Mouse (Mus musculus) small intestine, adult 2 months (tissue): ENCODE results near the gene Lrig1. TPM values are rescaled to one million over a fixed set of nuclear protein-coding genes. Genes with fewer than 3 reads are reported as not detected.

Experiments used
- H3K27ac ChIP-seq: fragments of 200-500 bp; 2 replicates; pipeline ENCODE4 v1.5.1; 2012; ENCODE audit warnings: low read depth, low read length, control low read depth, inconsistent platforms; ENCODE audit not compliant: insufficient read depth
- H3K27me3 ChIP-seq: fragments of 200-500 bp; 2 replicates; pipeline ENCODE4 v1.6.1; 2012; ENCODE audit warnings: mild to moderate bottlenecking, moderate library complexity, low read length, inconsistent platforms; ENCODE audit not compliant: control insufficient read depth, insufficient read depth
- H3K36me3 ChIP-seq: fragments of 200-500 bp; 2 replicates; pipeline ENCODE4 v1.6.1; 2012; ENCODE audit warnings: mild to moderate bottlenecking, low read length, control low read depth, inconsistent platforms; ENCODE audit not compliant: control insufficient read depth, insufficient read depth
- H3K4me1 ChIP-seq: fragments of 200-500 bp; 2 replicates; pipeline ENCODE4 v1.6.1; 2012; ENCODE audit warnings: low read length, inconsistent platforms, mixed read lengths; ENCODE audit not compliant: control insufficient read depth, insufficient read depth, insufficient read length
- H3K4me3 ChIP-seq: fragments of 200-500 bp; 2 replicates; pipeline ENCODE4 v1.5.1; 2012; ENCODE audit warnings: low read depth, mild to moderate bottlenecking, control low read depth, inconsistent platforms, low read length, moderate library complexity
- CTCF ChIP-seq: fragments of 200-500 bp; IDR thresholded peaks from 2 replicates; pipeline ENCODE4 v1.5.1; 2012; ENCODE audit warnings: low read depth, mild to moderate bottlenecking, control low read depth, inconsistent platforms, low read length, moderate library complexity, mixed read lengths; ENCODE audit not compliant: insufficient replicate concordance, insufficient read length; ENCODE audit errors: extremely low read depth
- POLR2A ChIP-seq: fragments of 200-500 bp; IDR thresholded peaks from 2 replicates; pipeline ENCODE4 v1.6.1; 2012; ENCODE audit warnings: low read depth, mild to moderate bottlenecking, control low read depth, inconsistent platforms, low read length, moderate library complexity
- WGBS: fragments of 180-500 bp; shearing (Covaris S2); methylation state at CpG from one replicate; pipeline ENCODE4 v1.1.7; 2018; 5-methylcytosine and 5-hydroxymethylcytosine counted together
- polyA plus RNA-seq: library from polyadenylated mRNA; depleted of rRNA; stranded (reverse); fragments of >200 nt; gene quantifications from 2 replicates; pipeline ENCODE4 v1.2.3, GENCODE M21; 2012

Lrig1 gene
- polyA plus RNA-seq, 1 experiment: 29.8 TPM

DNA sequence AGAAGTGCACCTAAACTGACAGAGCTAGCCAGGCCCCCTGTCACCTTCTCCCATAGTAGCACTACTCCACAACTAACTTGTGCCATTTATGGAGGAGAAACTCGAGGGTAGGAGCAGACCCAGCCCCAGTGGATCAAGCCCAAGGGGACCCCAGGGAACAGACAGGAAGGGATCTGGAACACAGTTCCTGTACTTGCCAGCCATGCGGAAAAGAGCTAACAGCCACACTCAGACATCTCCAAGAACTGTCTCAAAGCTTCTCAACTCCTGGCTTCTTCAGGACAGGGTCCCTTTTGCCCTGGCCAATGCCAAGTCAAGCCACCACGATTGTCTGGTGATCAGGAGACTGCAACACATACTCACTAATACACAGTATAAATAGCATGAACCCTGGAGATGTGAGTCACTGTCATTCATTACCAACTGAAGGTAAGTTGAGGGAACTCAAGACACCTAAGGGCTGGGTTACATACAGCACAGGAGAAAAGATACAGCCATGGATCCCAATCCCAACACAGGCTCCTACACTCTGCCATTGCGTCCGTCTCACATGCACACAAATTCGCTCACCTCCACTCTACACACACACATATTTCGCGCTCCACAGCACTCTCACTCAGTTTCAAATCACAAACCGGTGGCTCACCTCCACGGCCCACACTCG lies 1.3 kb downstream of the Lrig1 start:
- WGBS: 8% methylated on average over 11 of the region's 11 CpGs
- Histone ChIP-seq H3K27me3 (no peaks in the 10 kb centered on the region), H3K36me3 (no peaks in the 10 kb centered on the region), H3K4me3 (peak overlapping the region; percentile 94), H3K27ac (peak overlapping the region; percentile 60), H3K4me1 (peaks cover 9% of the 10 kb centered on the region)
- TF ChIP-seq CTCF (no peak), POLR2A (no peak)

DNA sequence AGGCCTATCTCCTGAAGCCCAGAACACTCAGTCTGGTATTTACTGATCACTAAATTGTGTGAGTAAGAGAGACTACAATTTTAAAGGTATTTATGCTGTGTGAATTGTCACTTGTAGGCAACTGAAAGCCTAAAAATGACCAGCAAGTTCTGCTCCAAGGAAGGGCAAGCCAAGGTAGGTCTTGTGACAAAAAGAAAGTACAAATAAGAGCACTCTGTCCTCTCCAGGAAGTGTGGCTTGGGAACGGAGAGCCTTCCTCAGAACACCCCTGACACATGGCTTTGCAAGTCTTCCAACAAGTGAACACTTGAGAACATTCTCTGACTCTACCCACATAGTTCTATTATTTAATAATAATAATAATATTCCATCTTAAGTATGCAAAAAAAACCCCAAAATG lies 2.5 kb downstream of the Lrig1 start:
- H3K36me3 ChIP-seq: no peaks in the 10 kb centered on the region
- no peaks in the 10 kb centered on the region for H3K27me3 ChIP-seq
- peaks cover 14% of the 10 kb centered on the region for H3K4me1 ChIP-seq
- TF ChIP-seq POLR2A (no peak), CTCF (no peak)
- H3K4me3 ChIP-seq: peak overlapping the region; percentile 41; the same call in 1 of the 2 replicates
- H3K27ac ChIP-seq: peak overlapping the region; percentile 62
- WGBS: 17% methylated on average over 1 of the region's 1 CpGs

DNA sequence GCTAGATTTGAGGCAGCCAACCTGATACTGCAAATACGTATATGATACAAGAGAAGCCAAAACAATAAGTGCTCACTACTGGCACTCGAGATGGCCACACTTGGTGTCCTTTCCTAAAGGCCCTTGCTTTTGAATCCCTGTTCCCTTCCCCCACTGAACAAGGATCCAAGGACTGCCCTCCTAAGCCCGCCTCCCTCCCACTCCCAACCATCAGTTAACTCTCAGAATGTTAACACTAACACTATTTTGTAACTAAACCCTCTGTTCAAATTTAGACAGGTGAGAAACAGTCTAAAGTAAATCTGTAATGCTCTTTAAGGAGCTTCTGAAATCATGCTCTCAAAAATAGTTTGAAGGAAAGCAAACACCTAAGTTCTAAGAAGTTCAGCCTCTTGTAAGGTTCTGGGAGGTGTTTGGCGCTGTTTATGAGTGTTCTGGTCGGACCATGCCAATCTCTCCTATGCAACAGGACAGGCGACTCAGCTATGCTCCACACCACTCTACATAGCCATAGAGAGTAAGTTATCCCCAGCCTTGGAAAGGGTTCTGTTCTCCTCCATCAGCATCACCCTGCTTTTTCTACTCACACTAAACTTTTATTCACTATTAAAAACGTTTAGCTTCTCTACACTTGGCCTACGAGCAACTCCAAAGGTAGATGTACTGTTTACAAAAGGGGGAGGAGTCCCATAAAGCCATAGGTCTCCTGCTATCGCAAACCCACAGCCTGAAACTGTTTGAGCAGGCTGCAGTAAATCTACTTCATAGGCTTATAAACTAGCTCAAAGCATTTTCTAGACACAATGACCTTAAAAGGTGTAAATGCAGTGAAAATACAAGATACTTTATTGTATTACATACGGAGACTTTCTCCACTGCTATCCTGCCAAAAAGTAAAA lies 3.5 kb downstream of the Lrig1 start:
- Histone ChIP-seq H3K36me3 (no peaks in the 10 kb centered on the region), H3K4me3 (peak overlapping the region; percentile 41), H3K27me3 (no peaks in the 10 kb centered on the region), H3K4me1 (peaks cover 14% of the 10 kb centered on the region), H3K27ac (peak overlapping the region; percentile 62)
- WGBS: 17% methylated on average over 10 of the region's 10 CpGs
- TF ChIP-seq POLR2A: no peak
- no peak for TF ChIP-seq CTCF

DNA sequence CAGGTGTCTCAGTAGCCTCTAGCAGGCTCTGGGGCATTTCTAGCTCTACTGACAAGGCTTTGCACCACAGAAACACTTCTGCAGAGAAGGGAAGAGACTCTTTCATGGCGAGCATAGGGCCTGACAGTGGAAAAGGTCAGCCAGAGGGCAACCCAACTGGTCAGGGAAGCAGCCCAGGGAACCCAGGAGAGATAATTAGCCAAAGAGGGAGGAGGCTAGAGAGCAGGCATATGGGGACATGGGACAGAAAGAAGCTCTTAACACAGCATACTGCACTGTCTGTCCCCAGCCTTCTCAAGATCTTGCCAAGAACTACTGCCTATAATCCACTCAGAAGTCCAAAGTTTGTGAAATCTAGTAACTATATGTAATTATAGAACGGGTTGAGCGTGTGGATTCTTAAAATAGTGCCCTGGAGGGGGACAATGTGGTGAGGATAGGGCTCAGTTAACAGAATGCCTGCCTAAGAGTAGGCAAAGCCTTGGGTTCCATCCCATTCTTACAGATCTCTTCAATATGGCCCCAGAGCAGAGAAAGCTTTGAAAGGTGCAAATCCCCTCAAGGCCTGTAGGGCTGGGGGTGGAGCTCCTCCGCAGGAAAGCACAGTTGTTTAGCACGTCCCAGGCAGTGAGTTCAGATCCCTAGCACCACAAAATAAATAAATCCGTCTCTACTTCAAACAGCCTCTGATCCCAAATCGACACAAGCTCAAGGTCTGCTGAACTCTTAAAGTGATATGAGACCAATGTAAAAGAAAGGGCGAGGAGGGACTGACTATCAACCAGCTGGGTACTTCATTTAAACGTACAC lies 4.6 kb downstream of the Lrig1 start:
- Histone ChIP-seq H3K4me1 (peaks cover 14% of the 10 kb centered on the region), H3K27ac (peak overlapping the region; percentile 52), H3K36me3 (no peaks in the 10 kb centered on the region), H3K4me3 (peak overlapping the region; percentile 25; the same call in 1 of the 2 replicates), H3K27me3 (no peaks in the 10 kb centered on the region)
- 13% methylated on average over 9 of the region's 9 CpGs for WGBS
- TF ChIP-seq POLR2A (no peak), CTCF (peak; percentile 23; the same call in 1 of the 2 replicates)

DNA sequence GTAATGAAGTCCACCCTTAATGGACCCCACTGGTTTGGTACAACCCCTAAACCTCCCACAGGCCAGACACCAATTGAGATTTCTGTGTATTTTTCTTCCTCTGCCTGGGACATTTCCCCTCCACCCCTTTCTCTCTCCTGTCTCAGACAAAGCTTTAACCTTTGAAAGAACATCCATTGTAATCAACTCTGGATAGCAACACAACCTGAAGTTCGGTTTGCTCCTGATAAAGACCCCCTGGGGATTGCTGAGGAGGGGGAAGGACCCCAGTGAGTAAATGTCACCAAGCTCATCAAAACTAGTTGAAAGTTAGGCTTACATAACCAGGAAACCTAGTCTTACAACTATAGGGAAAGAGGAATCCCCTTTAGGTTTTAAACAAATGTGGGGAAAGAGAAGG lies 5.5 kb downstream of the Lrig1 start:
- peaks cover 18% of the 10 kb centered on the region for H3K4me1 ChIP-seq
- TF ChIP-seq POLR2A: no peak
- TF ChIP-seq CTCF: no peak
- H3K36me3 ChIP-seq: no peaks in the 10 kb centered on the region
- no peaks in the 10 kb centered on the region for H3K27me3 ChIP-seq
- no peak overlapping the region for H3K4me3 ChIP-seq
- 19% methylated on average over 1 of the region's 1 CpGs for WGBS
- peak overlapping the region; percentile 52 for H3K27ac ChIP-seq

DNA sequence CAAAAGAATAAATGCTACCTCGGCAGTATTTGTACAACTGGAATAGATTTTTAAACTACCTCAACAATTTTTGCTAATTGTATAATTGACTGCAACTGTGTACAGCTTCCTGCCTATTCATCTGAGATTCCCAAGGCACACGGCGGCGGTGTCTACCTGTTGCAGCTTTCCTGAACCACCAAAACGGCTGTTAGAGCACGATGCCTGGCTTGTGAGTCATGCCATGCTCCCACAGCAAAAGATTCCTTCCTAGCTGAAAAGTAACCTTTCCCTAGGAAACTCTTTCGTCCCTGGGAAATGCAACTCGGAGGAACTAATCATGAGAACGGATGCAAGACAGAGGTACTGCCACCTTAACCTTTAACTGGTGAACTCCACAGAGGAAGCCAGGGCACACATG lies 6.9 kb downstream of the Lrig1 start:
- H3K4me1 ChIP-seq: peaks cover 20% of the 10 kb centered on the region; the same call in 1 of the 2 replicates
- 20% methylated on average over 9 of the region's 9 CpGs for WGBS

DNA sequence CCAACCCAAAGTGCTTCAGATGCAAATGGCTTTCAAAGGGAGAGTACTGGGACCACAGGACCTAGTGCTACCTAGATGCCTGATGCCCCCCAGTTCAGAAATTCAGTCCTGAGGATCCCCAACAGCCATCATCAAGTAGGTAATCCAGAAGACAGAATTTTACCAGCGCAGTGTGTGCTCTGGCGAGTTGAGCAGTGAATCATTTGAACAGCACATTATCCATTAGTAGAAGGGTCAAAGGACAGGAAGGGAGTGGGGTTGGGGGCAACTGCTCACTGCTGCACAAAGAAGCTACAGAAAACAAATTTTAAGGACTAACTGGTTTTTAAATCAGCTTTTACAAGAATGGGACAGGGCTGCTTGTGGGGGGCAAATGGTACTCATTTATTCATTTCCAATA lies 8.0 kb downstream of the Lrig1 start:
- Histone ChIP-seq H3K27me3 (no peaks in the 10 kb centered on the region), H3K27ac (peak overlapping the region; percentile 69; the same call in 1 of the 2 replicates), H3K36me3 (no peaks in the 10 kb centered on the region), H3K4me3 (no peak overlapping the region), H3K4me1 (peaks cover 29% of the 10 kb centered on the region)
- TF ChIP-seq CTCF: no peak
- TF ChIP-seq POLR2A: no peak
- 21% methylated on average over 2 of the region's 2 CpGs for WGBS

More for the DNA sequence above, 6.9 kb downstream of the Lrig1 start:
- H3K27me3 ChIP-seq: no peaks in the 10 kb centered on the region
- peak overlapping the region; percentile 69 for H3K27ac ChIP-seq
- TF ChIP-seq POLR2A (no peak), CTCF (no peak)
- no peak overlapping the region for H3K4me3 ChIP-seq
- H3K36me3 ChIP-seq: no peaks in the 10 kb centered on the region
